Mouse (Mus musculus): ENCODE measurements around the gene Irx6. TPM values are rescaled to one million over a fixed set of nuclear protein-coding genes. Genes with fewer than 3 reads are reported as not detected.

The Irx6 gene
- polyA plus RNA-seq (2014; fragmentation: Nextera tagmentation; extraction: Ambion mirVana), result 0.67 and 0.88 TPM in 2 replicates

GRCm38 (mm10) chr8:92674244-92675128, at the start of gene Irx6:
TSS of gene Irx6 (plus strand) at chr8:92674288.
- Histone ChIP-seq H3K9me3 (ENCODE audit: control insufficient read depth, low read length) (no peaks in the 10 kb centered on the region), H3K27me3 (ENCODE audit: control insufficient read depth, insufficient read depth, low read length) (peaks cover 67% of the 10 kb centered on the region), H3K36me3 (ENCODE audit: control insufficient read depth, insufficient read depth, low read length) (no peaks in the 10 kb centered on the region), H3K27ac (replicated peaks; ENCODE audit: low read depth, low read length) (no peak within 1 kb of the TSS), H3K4me2 (ENCODE audit: low read depth, severe bottlenecking) (peak within 1 kb of the TSS; percentile 80), H3K4me3 (ENCODE audit: low read depth, low read length) (peak within 1 kb of the TSS; percentile 38), H3K9ac (ENCODE audit: low read length) (peak within 1 kb of the TSS; percentile 27; the same call in 1 of the 2 replicates), H3K4me1 (ENCODE audit: control insufficient read depth, insufficient read depth, low read length) (peaks cover 10% of the 10 kb centered on the region)
- under 1% methylated on average over 59 of the region's 62 CpGs for WGBS
- no peak for ATAC-seq (ENCODE audit: insufficient number of reproducible peaks, low FRiP score, low TSS enrichment, low read depth)
- DNase-seq (ENCODE audit: low spot score), result peak; percentile 64

- no peaks in the 10 kb centered on the region for H3K4me1 ChIP-seq (ENCODE audit: control insufficient read depth, insufficient read depth, low read length)
- H3K9ac ChIP-seq (ENCODE audit: low read length), result no peak overlapping the region
- H3K36me3 ChIP-seq (ENCODE audit: control insufficient read depth, insufficient read depth, low read length), result no peaks in the 10 kb centered on the region
- H3K4me3 ChIP-seq (ENCODE audit: low read depth, low read length), result no peak overlapping the region
- H3K27ac ChIP-seq (replicated peaks; ENCODE audit: low read depth, low read length), result no peak overlapping the region
- WGBS, result 57% methylated on average over 14 of the region's 14 CpGs
- no peak for DNase-seq (ENCODE audit: low spot score)
- H3K9me3 ChIP-seq (ENCODE audit: control insufficient read depth, low read length), result no peaks in the 10 kb centered on the region
- no peaks in the 10 kb centered on the region for H3K27me3 ChIP-seq (ENCODE audit: control insufficient read depth, insufficient read depth, low read length)
- H3K4me2 ChIP-seq (ENCODE audit: low read depth, severe bottlenecking), result no peak overlapping the region
- no peak for ATAC-seq (ENCODE audit: insufficient number of reproducible peaks, low FRiP score, low TSS enrichment, low read depth)
Measured at GRCm38 (mm10) chr8:92628711-92629650, 45.1 kb upstream of the Irx6 start.

- no peak for ATAC-seq (ENCODE audit: insufficient number of reproducible peaks, low FRiP score, low TSS enrichment, low read depth)
- no peaks in the 10 kb centered on the region for H3K27me3 ChIP-seq (ENCODE audit: control insufficient read depth, insufficient read depth, low read length)
- no peaks in the 10 kb centered on the region for H3K36me3 ChIP-seq (ENCODE audit: control insufficient read depth, insufficient read depth, low read length)
- H3K4me3 ChIP-seq (ENCODE audit: low read depth, low read length), result no peak overlapping the region
- H3K4me2 ChIP-seq (ENCODE audit: low read depth, severe bottlenecking), result no peak overlapping the region
- H3K9me3 ChIP-seq (ENCODE audit: control insufficient read depth, low read length), result no peaks in the 10 kb centered on the region
- H3K27ac ChIP-seq (replicated peaks; ENCODE audit: low read depth, low read length), result no peak overlapping the region
- no peaks in the 10 kb centered on the region for H3K4me1 ChIP-seq (ENCODE audit: control insufficient read depth, insufficient read depth, low read length)
- no peak for DNase-seq (ENCODE audit: low spot score)
- 93% methylated on average over 5 of the region's 5 CpGs for WGBS
- H3K9ac ChIP-seq (ENCODE audit: low read length), result no peak overlapping the region
Measured at GRCm38 (mm10) chr8:92633199-92633598, 40.9 kb upstream of the Irx6 start.

DNA sequence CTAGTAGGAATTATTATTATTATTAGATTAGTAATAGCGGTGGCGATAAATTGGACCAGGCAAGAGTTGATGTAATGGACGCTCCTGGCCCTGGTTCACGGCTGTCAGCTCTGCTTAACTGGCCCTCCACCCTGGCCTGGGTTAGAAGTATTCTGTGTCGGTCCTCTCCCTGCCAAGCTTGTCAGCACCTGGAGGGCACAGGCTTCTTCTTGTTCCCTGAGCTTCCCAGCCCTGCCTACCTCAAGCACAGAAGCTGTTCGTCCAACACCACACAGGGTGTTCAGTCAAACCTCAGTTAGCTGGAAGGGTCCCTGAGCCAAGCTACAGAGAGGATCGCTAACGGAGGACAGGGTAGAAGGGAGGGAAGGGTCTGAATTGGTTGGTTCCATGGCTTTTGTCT, 33.3 kb upstream of the Irx6 start:
- ATAC-seq (ENCODE audit: insufficient number of reproducible peaks, low FRiP score, low TSS enrichment, low read depth), result no peak
- Histone ChIP-seq H3K36me3 (ENCODE audit: control insufficient read depth, insufficient read depth, low read length) (no peaks in the 10 kb centered on the region), H3K4me3 (ENCODE audit: low read depth, low read length) (no peak overlapping the region), H3K27me3 (ENCODE audit: control insufficient read depth, insufficient read depth, low read length) (no peaks in the 10 kb centered on the region), H3K27ac (replicated peaks; ENCODE audit: low read depth, low read length) (no peak overlapping the region), H3K9me3 (ENCODE audit: control insufficient read depth, low read length) (no peaks in the 10 kb centered on the region), H3K4me1 (ENCODE audit: control insufficient read depth, insufficient read depth, low read length) (no peaks in the 10 kb centered on the region), H3K9ac (ENCODE audit: low read length) (no peak overlapping the region), H3K4me2 (ENCODE audit: low read depth, severe bottlenecking) (no peak overlapping the region)
- 78% methylated on average over 8 of the region's 8 CpGs for WGBS
- no peak for DNase-seq (ENCODE audit: low spot score)

DNA sequence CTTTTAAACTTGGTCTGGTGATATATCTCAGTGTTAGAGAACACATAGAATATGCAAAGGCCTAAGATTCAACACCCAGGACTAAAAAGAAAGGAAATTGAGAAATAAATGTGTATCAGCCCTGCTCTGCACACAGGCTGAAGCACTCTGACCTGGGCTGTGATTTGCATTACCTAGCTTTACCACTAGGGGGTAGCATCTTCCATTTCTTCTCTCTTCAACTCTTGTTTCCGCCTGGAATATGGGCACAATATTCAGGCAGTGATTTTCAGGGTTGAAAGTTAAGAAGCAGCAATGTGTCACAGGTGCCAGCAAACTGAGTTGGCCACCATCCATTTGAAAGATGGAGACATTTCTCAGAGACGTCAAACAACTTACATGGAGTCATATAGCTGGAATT, 27.5 kb upstream of the Irx6 start:
- Histone ChIP-seq H3K9ac (ENCODE audit: low read length) (no peak overlapping the region), H3K4me2 (ENCODE audit: low read depth, severe bottlenecking) (no peak overlapping the region), H3K4me3 (ENCODE audit: low read depth, low read length) (no peak overlapping the region), H3K36me3 (ENCODE audit: control insufficient read depth, insufficient read depth, low read length) (no peaks in the 10 kb centered on the region), H3K27me3 (ENCODE audit: control insufficient read depth, insufficient read depth, low read length) (no peaks in the 10 kb centered on the region), H3K9me3 (ENCODE audit: control insufficient read depth, low read length) (no peaks in the 10 kb centered on the region), H3K27ac (replicated peaks; ENCODE audit: low read depth, low read length) (no peak overlapping the region), H3K4me1 (ENCODE audit: control insufficient read depth, insufficient read depth, low read length) (no peaks in the 10 kb centered on the region)
- peak; percentile 48 for DNase-seq (ENCODE audit: low spot score)
- no peak for ATAC-seq (ENCODE audit: insufficient number of reproducible peaks, low FRiP score, low TSS enrichment, low read depth)
- WGBS, result 57% methylated on average over 2 of the region's 2 CpGs

GRCm38 (mm10) chr8:92664207-92664606, 9.9 kb upstream of the Irx6 start:
- 78% methylated on average over 4 of the region's 4 CpGs for WGBS

GRCm38 (mm10) chr8:92670236-92670635, 3.9 kb upstream of the Irx6 start:
- Histone ChIP-seq H3K4me3 (ENCODE audit: low read depth, low read length) (no peak overlapping the region), H3K4me2 (ENCODE audit: low read depth, severe bottlenecking) (no peak overlapping the region), H3K27ac (replicated peaks; ENCODE audit: low read depth, low read length) (no peak overlapping the region), H3K36me3 (ENCODE audit: control insufficient read depth, insufficient read depth, low read length) (no peaks in the 10 kb centered on the region), H3K9me3 (ENCODE audit: control insufficient read depth, low read length) (no peaks in the 10 kb centered on the region), H3K4me1 (ENCODE audit: control insufficient read depth, insufficient read depth, low read length) (peaks cover 10% of the 10 kb centered on the region), H3K9ac (ENCODE audit: low read length) (no peak overlapping the region), H3K27me3 (ENCODE audit: control insufficient read depth, insufficient read depth, low read length) (peaks cover 25% of the 10 kb centered on the region)
- ATAC-seq (ENCODE audit: insufficient number of reproducible peaks, low FRiP score, low TSS enrichment, low read depth) (no peak), DNase-seq (ENCODE audit: low spot score) (no peak)
- WGBS, result 60% methylated on average over 11 of the region's 11 CpGs

More at GRCm38 (mm10) chr8:92664207-92664606, 9.9 kb upstream of the Irx6 start:
- Histone ChIP-seq H3K36me3 (ENCODE audit: control insufficient read depth, insufficient read depth, low read length) (no peaks in the 10 kb centered on the region), H3K4me3 (ENCODE audit: low read depth, low read length) (no peak overlapping the region), H3K27ac (replicated peaks; ENCODE audit: low read depth, low read length) (no peak overlapping the region), H3K4me1 (ENCODE audit: control insufficient read depth, insufficient read depth, low read length) (no peaks in the 10 kb centered on the region), H3K4me2 (ENCODE audit: low read depth, severe bottlenecking) (no peak overlapping the region), H3K9me3 (ENCODE audit: control insufficient read depth, low read length) (no peaks in the 10 kb centered on the region), H3K9ac (ENCODE audit: low read length) (no peak overlapping the region), H3K27me3 (ENCODE audit: control insufficient read depth, insufficient read depth, low read length) (no peaks in the 10 kb centered on the region)
- no peak for DNase-seq (ENCODE audit: low spot score)
- no peak for ATAC-seq (ENCODE audit: insufficient number of reproducible peaks, low FRiP score, low TSS enrichment, low read depth)

DNA sequence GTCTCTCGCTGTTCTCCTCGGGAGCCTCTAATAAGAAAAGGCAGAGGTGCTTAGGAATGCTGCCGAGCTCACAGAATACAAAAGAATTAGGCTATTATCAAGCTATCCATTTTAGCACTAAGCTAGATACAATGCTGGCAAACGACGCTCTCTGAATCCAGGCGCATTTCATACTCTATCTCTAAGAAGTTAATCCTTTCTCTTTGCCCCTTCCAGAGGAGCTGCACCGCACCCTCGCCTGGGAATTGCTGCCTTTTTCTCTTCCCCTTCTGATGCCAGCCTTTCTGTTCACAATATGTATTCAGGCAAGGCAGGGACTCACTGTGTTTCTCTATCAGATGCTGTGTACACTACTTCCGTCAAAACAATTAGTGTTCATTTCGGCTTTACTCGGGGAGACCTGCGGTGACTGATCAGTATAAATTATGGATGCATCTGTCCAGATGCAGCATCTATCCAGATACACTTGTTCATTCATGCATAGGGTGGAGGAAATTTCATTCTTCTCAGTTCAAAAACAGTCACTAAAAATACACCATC, 3.4 kb upstream of the Irx6 start:
- no peak for DNase-seq (ENCODE audit: low spot score)
- H3K9ac ChIP-seq (ENCODE audit: low read length), result no peak overlapping the region
- peaks cover 30% of the 10 kb centered on the region for H3K27me3 ChIP-seq (ENCODE audit: control insufficient read depth, insufficient read depth, low read length)
- H3K4me1 ChIP-seq (ENCODE audit: control insufficient read depth, insufficient read depth, low read length), result peaks cover 10% of the 10 kb centered on the region
- no peak for ATAC-seq (ENCODE audit: insufficient number of reproducible peaks, low FRiP score, low TSS enrichment, low read depth)
- no peaks in the 10 kb centered on the region for H3K36me3 ChIP-seq (ENCODE audit: control insufficient read depth, insufficient read depth, low read length)
- no peak overlapping the region for H3K4me3 ChIP-seq (ENCODE audit: low read depth, low read length)
- H3K9me3 ChIP-seq (ENCODE audit: control insufficient read depth, low read length), result no peaks in the 10 kb centered on the region
- 58% methylated on average over 12 of the region's 12 CpGs for WGBS
- H3K27ac ChIP-seq (replicated peaks; ENCODE audit: low read depth, low read length), result no peak overlapping the region
- H3K4me2 ChIP-seq (ENCODE audit: low read depth, severe bottlenecking), result no peak overlapping the region
